Mouse (Mus musculus): ENCODE data around the gene Slc24a3. TPM values are rescaled to one million over a fixed set of nuclear protein-coding genes. Genes with fewer than 3 reads are reported as not detected.
A peak's percentile ranks its signal among the peaks of the same experiment; 100 is the strongest.

Gene Slc24a3
- polyA plus RNA-seq, 1 experiment from 2014 or later = 3.2 TPM

DNA sequence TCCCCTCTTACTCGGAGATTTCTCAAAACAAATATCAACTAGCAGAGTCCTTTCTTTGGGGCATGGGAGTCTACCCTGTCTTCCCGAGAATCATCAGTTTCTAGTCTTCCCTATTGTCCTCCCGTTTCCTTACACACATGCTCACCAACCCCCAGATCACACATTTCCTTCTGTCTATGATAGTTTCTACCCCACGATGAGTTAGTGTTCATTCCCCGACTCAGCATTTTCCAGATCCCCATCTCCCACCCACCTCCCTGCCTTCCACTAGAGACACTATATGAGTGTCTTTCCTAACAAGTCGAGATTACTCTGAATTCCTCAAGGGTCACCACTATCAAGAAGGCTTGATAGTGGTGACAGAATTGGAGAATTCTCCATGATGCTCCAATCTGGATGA, 1.7 kb upstream of the Slc24a3 start:
- ATAC-seq (ENCODE audit: low FRiP score, low read depth) = no peak
- no peak overlapping the region for H3K9ac ChIP-seq (replicated peaks)
- H3K4me1 ChIP-seq = peaks cover 8% of the 10 kb centered on the region
- 90% methylated on average over 6 of the region's 6 CpGs for WGBS
- H3K36me3 ChIP-seq = no peaks in the 10 kb centered on the region
- no peak overlapping the region for H3K4me2 ChIP-seq (replicated peaks)
- no peak overlapping the region for H3K27ac ChIP-seq (replicated peaks)
- H3K9me3 ChIP-seq = no peaks in the 10 kb centered on the region
- H3K4me3 ChIP-seq = no peak overlapping the region
- H3K27me3 ChIP-seq = peaks cover 9% of the 10 kb centered on the region

DNA sequence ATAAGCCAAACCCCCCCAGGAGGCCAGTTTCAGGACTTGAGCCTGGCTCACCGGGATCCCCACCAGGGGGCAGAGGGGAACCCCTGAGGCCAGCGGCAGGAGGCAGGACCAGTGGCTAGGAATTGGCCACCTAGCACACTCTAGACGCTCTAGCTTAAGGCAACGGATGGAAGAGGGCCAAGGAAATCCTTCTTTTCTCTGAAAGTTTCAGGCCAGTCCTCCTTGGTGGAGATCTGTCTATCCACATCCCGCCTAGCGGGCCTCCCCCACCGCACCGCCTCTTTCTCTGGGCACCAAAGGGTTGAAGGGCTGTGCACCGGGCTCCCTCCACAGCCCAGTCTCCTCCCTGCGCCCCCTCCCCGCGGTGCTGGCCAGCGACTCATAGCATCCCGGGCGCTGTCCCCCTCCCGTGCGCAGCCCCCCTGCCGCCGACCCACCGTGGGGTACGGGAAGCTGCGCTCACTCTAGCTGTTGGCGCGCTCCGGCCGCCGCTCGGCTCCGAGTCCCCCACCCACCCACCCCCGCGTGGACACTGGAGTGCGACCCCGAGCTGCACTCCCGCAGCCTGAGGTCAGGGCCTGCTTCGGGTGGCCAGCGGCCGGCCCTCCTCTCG, 397 bp upstream of the Slc24a3 start:
- peak overlapping the region; percentile 81 for H3K4me2 ChIP-seq (replicated peaks)
- peak overlapping the region; percentile 91 for H3K27ac ChIP-seq (replicated peaks)
- H3K4me1 ChIP-seq = peaks cover 8% of the 10 kb centered on the region
- H3K36me3 ChIP-seq = no peaks in the 10 kb centered on the region
- H3K27me3 ChIP-seq = peaks cover 9% of the 10 kb centered on the region
- WGBS = under 1% methylated on average over 29 of the region's 38 CpGs
- H3K9ac ChIP-seq (replicated peaks) = peak overlapping the region; percentile 88
- no peaks in the 10 kb centered on the region for H3K9me3 ChIP-seq
- H3K4me3 ChIP-seq = peak overlapping the region; percentile 90
- peak; percentile 80 for ATAC-seq (ENCODE audit: low FRiP score, low read depth)

DNA sequence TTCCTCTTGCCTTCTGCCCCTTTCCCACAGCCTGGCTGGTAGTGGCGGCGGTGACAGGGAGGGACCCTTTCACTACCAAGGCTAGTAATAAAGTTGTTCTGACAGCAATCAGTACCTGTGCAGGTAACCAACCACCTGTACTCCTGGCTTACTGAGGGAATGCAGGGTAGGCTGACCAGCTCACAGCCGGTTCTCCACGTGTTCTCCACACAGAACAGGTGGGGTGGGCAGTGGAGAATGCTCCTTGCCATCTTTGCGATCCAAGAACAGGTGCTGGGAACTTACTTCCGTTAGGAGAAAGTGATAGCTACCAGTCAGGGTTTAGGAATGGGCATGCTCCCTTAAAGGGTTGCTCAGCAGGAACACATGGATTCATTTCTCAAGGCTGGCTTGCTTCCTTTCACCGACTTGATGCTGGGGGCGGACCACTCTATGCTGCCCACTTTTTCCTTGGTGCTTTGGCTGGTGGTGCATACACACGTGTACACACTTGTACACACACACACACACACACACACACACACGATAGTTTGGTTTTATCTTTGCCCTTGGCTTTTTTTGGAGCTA, 934 bp downstream of the Slc24a3 start:
- WGBS = 14% methylated on average over 10 of the region's 10 CpGs
- H3K36me3 ChIP-seq = no peaks in the 10 kb centered on the region
- H3K27ac ChIP-seq (replicated peaks) = peak overlapping the region; percentile 91
- H3K9me3 ChIP-seq = no peaks in the 10 kb centered on the region
- peaks cover 9% of the 10 kb centered on the region for H3K27me3 ChIP-seq
- peak overlapping the region; percentile 88 for H3K9ac ChIP-seq (replicated peaks)
- peak overlapping the region; percentile 81 for H3K4me2 ChIP-seq (replicated peaks)
- peaks cover 8% of the 10 kb centered on the region for H3K4me1 ChIP-seq
- peak overlapping the region; percentile 90 for H3K4me3 ChIP-seq
- ATAC-seq (ENCODE audit: low FRiP score, low read depth) = peak; percentile 24

DNA sequence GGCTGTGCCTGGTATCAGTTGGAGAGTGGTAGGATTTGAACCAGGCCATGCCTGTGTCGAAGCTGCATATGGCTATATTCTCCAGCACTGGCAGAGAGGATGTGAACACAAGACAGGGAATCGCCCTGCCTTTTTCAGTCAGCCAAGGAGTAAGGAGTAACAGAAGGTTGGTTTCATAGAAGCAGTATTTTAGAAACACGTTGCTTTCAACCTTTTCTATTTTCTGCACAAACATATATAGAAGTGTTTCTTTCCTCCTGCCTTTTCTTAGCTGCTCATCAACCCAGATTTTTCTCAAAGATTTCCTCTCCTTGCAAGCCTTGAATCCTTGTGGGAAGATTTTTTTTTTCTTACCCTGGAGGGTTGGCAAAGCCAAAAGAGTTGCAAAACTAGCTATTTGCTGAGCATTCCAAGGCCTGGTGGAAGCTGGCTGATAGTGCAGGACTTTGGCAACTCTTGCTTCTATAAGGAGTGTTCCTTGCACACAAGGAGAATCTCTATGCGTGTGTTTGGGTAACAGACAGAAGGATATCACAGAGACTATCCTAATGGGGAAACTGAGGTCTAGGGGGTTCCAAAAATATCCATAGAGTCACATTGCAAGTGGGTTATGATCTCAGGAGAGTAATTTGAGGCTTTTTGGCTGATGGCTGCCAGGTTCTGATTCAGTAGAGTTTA, 5.6 kb downstream of the Slc24a3 start:
- no peak overlapping the region for H3K27ac ChIP-seq (replicated peaks)
- no peak overlapping the region for H3K9ac ChIP-seq (replicated peaks)
- WGBS = 93% methylated on average over 4 of the region's 4 CpGs
- H3K4me1 ChIP-seq = peaks cover 8% of the 10 kb centered on the region
- no peak overlapping the region for H3K4me2 ChIP-seq (replicated peaks)
- H3K9me3 ChIP-seq = no peaks in the 10 kb centered on the region
- no peak overlapping the region for H3K4me3 ChIP-seq
- ATAC-seq (ENCODE audit: low FRiP score, low read depth) = no peak
- H3K27me3 ChIP-seq = peaks cover 9% of the 10 kb centered on the region
- H3K36me3 ChIP-seq = no peaks in the 10 kb centered on the region

DNA sequence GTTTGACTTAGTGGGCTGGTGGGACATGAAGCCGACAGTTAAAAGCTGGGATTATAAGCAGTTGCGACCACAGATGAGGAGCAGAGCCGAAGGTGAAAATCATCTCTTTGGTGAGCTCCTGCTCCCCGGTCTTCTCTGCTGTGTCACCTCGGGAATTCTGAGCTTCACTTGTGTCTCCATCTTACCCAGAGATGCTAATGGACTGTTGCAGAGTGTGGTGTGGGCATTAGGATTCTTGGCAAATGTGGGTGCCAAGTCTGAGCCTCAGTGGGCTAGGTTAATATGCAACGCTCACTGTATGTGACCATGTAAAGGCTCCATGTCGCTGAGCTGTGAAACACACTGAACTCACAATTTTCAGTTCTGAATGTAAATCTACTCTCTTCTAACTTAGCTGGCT, 7.5 kb downstream of the Slc24a3 start:
- Histone ChIP-seq H3K27me3 (no peaks in the 10 kb centered on the region), H3K9ac (replicated peaks) (no peak overlapping the region), H3K4me1 (no peaks in the 10 kb centered on the region), H3K9me3 (no peaks in the 10 kb centered on the region), H3K4me2 (replicated peaks) (no peak overlapping the region), H3K4me3 (no peak overlapping the region), H3K36me3 (no peaks in the 10 kb centered on the region), H3K27ac (replicated peaks) (no peak overlapping the region)
- ATAC-seq (ENCODE audit: low FRiP score, low read depth) = no peak
- 90% methylated on average over 7 of the region's 7 CpGs for WGBS

DNA sequence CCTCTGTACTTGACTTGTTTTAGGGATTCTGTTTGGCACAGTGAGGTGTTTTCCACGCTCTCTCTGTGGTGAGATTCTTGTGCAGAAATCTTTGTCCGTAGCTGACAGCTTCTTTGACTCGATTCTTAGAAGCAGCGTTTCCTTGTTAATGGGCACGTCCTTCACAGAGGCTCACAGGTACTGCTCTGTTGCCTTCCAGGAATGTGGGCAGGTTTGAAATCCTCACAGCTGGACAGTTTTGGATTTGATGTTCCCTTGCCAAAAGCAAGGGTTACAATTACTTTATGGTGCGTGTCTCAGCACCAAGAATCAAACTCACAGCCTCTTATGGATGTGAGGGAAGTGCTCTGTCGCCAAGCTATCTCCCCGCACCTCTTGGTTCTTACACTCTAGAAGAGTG, 14.9 kb downstream of the Slc24a3 start:
- no peaks in the 10 kb centered on the region for H3K9me3 ChIP-seq
- no peaks in the 10 kb centered on the region for H3K4me1 ChIP-seq
- WGBS = 64% methylated on average over 8 of the region's 8 CpGs
- no peak for ATAC-seq (ENCODE audit: low FRiP score, low read depth)
- H3K27me3 ChIP-seq = no peaks in the 10 kb centered on the region
- no peak overlapping the region for H3K27ac ChIP-seq (replicated peaks)
- no peak overlapping the region for H3K4me3 ChIP-seq
- H3K36me3 ChIP-seq = no peaks in the 10 kb centered on the region
- H3K9ac ChIP-seq (replicated peaks) = no peak overlapping the region
- no peak overlapping the region for H3K4me2 ChIP-seq (replicated peaks)

DNA sequence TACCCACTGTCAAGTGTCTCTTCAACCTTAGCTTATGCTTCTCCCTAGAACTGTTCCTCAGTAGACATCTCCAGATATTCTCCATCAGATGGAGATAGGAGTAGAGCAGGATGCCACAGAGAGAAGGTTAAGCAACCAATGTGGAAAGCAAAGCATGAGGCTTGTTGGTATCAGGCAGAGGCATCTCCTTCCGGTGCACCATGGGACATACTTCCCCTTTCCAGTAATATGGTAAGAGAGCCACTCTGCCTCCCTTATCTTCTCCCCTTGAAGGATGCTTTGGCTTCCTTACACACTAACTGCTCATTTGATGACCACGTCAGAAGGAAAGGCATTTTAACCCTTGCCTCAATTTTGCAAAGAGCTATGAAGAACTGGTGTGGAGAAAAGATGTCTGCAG, 21.3 kb downstream of the Slc24a3 start:
- no peaks in the 10 kb centered on the region for H3K27me3 ChIP-seq
- WGBS = 99% methylated on average over 2 of the region's 2 CpGs
- no peak overlapping the region for H3K4me2 ChIP-seq (replicated peaks)
- no peaks in the 10 kb centered on the region for H3K36me3 ChIP-seq
- no peak for ATAC-seq (ENCODE audit: low FRiP score, low read depth)
- H3K9me3 ChIP-seq = no peaks in the 10 kb centered on the region
- no peak overlapping the region for H3K4me3 ChIP-seq
- H3K4me1 ChIP-seq = no peaks in the 10 kb centered on the region
- no peak overlapping the region for H3K9ac ChIP-seq (replicated peaks)
- H3K27ac ChIP-seq (replicated peaks) = no peak overlapping the region

DNA sequence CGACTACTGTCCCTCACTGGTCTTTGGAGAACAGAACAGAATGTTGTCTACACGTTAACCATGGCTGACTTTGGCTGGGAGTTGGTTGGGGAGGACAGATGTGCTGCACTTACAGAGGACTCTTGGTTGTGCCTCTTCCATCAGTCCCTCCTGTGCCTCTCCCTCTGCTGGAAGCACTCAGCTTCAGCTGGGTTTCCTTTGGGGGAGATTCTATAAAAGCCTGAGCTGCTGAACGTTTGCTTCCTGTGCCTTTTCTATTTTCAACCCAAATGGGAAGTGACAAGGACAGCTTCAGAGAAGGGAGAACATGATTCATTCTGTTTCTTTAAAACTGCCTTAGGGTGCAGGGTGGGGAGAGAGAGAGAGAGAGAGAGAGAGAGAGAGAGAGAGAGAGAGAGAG, 28.5 kb downstream of the Slc24a3 start:
- no peaks in the 10 kb centered on the region for H3K36me3 ChIP-seq
- no peak overlapping the region for H3K4me2 ChIP-seq (replicated peaks)
- no peak overlapping the region for H3K9ac ChIP-seq (replicated peaks)
- no peak overlapping the region for H3K27ac ChIP-seq (replicated peaks)
- 75% methylated on average over 3 of the region's 3 CpGs for WGBS
- no peaks in the 10 kb centered on the region for H3K4me1 ChIP-seq
- no peaks in the 10 kb centered on the region for H3K27me3 ChIP-seq
- H3K9me3 ChIP-seq = no peaks in the 10 kb centered on the region
- no peak overlapping the region for H3K4me3 ChIP-seq
- no peak for ATAC-seq (ENCODE audit: low FRiP score, low read depth)

DNA sequence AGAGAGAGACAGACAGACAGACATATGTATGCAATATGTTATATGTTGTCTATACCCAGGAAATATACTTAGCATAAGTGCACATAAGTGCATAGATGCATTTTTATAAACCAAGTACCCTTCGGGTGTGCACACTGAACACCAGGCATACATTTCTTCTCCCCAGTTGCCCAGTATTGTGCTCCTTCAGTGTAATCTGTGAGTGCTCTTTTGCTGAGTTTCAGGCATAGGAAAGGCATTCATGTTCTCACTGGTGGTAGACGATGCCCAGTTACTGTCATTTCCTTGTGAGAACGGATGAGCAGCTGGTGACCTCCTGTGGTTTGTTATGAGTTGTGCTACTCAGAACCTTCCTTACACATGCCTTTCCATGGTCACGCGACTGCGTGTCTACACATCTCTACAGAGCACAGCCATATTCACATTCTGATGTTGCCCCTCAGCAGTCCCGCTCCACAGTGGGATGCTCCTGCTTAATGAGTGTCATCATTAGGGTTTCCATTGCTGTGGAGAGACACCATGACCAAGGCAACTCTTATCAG, 29.0 kb downstream of the Slc24a3 start:
- ATAC-seq (ENCODE audit: low FRiP score, low read depth) = no peak
- 90% methylated on average over 7 of the region's 7 CpGs for whole genome bisulfite sequencing
- H3K9me3 ChIP-seq = no peaks in the 10 kb centered on the region
- H3K4me3 ChIP-seq = no peak overlapping the region
- H3K27ac ChIP-seq (replicated peaks) = no peak overlapping the region
- no peaks in the 10 kb centered on the region for H3K36me3 ChIP-seq
- H3K4me2 ChIP-seq (replicated peaks) = no peak overlapping the region
- H3K27me3 ChIP-seq = no peaks in the 10 kb centered on the region
- no peaks in the 10 kb centered on the region for H3K4me1 ChIP-seq
- H3K9ac ChIP-seq (replicated peaks) = no peak overlapping the region

DNA sequence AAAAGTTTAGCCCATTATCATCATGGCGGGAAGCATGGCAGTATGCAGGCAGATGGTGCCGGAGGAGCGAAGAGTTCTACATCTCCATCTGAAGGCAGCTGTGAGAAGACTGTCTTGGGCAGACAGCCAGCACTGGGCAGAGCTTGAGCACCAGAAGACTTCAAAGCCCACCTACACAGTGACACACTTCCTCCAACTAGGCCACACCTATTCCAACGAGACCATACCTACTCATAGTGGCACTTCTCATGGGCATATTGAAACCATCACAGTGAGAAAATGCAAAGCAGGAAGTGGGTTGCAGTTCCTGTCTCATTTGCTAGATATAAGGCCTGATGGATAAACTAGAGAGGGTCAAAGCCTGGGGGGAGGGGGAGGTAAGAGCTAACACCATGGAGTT, 29.5 kb downstream of the Slc24a3 start:
- WGBS = 96% methylated on average over 4 of the region's 4 CpGs
- H3K27me3 ChIP-seq = no peaks in the 10 kb centered on the region

DNA sequence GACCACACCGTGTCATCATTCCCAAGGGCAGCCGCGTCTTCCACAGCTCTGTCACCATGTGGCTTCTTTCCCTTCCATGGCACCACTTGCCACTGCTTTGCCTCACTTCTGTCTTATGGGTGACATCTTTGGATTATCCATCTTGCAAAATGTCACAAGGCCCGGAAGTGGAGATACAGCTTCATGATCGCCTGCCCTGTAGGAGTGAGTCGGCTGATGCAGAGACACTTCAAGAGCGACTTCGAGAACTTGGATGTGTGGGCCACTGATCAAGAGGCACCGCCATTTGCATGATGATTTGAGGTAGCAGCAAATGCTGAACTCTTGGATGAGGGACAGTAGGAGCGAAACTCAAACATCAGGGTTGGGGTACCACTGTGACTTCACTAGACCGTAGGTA, 46.0 kb downstream of the Slc24a3 start:
- no peak for ATAC-seq (ENCODE audit: low FRiP score, low read depth)
- Histone ChIP-seq H3K27me3 (no peaks in the 10 kb centered on the region), H3K4me3 (no peak overlapping the region), H3K9me3 (no peaks in the 10 kb centered on the region), H3K27ac (replicated peaks) (no peak overlapping the region), H3K9ac (replicated peaks) (no peak overlapping the region), H3K4me1 (no peaks in the 10 kb centered on the region), H3K36me3 (no peaks in the 10 kb centered on the region), H3K4me2 (replicated peaks) (no peak overlapping the region)
- 97% methylated on average over 11 of the region's 11 CpGs for WGBS

More for the DNA sequence above, 29.5 kb downstream of the Slc24a3 start:
- Histone ChIP-seq H3K4me2 (replicated peaks) (no peak overlapping the region), H3K36me3 (no peaks in the 10 kb centered on the region), H3K9me3 (no peaks in the 10 kb centered on the region), H3K9ac (replicated peaks) (no peak overlapping the region), H3K4me1 (no peaks in the 10 kb centered on the region), H3K27ac (replicated peaks) (no peak overlapping the region), H3K4me3 (no peak overlapping the region)
- ATAC-seq (ENCODE audit: low FRiP score, low read depth) = no peak

DNA sequence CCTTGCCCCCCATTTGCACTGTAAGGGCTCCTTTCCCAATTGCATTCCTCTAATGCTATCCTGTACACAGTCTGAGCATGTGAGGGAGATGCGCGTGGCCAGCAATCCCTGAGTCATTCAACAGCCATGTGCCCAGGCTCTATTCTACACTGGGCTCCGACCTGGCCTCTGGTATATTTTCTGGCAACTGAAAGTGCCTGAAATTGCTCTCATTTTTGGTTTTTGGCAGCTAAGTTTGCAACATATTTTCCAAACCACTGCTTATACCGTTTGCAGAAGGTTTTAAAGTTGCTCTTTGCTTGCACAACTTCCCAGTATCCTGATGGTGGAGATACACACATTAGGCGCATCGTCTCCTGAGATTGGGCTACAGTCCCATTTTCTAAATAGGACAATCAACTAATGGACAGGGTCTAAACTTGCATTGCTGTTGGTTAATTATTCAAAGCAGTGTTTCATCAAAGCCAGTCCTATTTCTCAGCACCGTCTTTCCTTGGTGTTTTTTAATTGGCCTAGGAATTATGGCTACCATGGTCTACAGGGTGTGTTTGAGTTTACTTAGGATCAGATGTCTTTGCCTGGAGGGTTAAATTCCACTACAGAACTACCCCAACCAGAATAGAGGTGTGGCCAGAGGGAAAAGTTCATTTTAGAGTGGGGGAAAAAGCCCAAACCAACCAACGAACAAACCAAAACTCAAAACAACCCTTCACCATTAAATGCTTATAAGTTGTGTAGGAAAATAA, 46.7 kb downstream of the Slc24a3 start:
- no peak for ATAC-seq (ENCODE audit: low FRiP score, low read depth)

More for the DNA sequence above, 46.7 kb downstream of the Slc24a3 start:
- Histone ChIP-seq H3K27me3 (no peaks in the 10 kb centered on the region), H3K4me1 (no peaks in the 10 kb centered on the region), H3K4me2 (replicated peaks) (no peak overlapping the region), H3K9ac (replicated peaks) (no peak overlapping the region), H3K27ac (replicated peaks) (no peak overlapping the region), H3K4me3 (no peak overlapping the region), H3K9me3 (no peaks in the 10 kb centered on the region), H3K36me3 (no peaks in the 10 kb centered on the region)
- 91% methylated on average over 8 of the region's 8 CpGs for WGBS

Measured in midbrain, embryonic 12.5 days (tissue).